Mouse (Mus musculus) testis, adult 2 months (tissue): ENCODE data around the gene Timp2. TPM values are rescaled to one million over a fixed set of nuclear protein-coding genes. Genes with fewer than 3 reads are reported as not detected.

ENCODE experiments used
- H3K27ac ChIP-seq: fragments of 200-500 bp; 2 replicates; pipeline ENCODE4 v1.5.1; 2012; ENCODE audit warnings: low read depth, low read length; ENCODE audit not compliant: control insufficient read depth, insufficient read depth
- H3K27me3 ChIP-seq: fragments of 200-500 bp; 2 replicates; pipeline ENCODE4 v1.6.1; 2012; ENCODE audit warnings: mild to moderate bottlenecking, low read length, moderate library complexity; ENCODE audit not compliant: control insufficient read depth, insufficient read depth
- H3K36me3 ChIP-seq: fragments of 200-500 bp; 2 replicates; pipeline ENCODE4 v1.6.1; 2012; ENCODE audit warnings: mild to moderate bottlenecking, low read length; ENCODE audit not compliant: control insufficient read depth, insufficient read depth
- H3K4me1 ChIP-seq: fragments of 200-500 bp; 2 replicates; pipeline ENCODE4 v1.6.1; 2012; ENCODE audit warnings: low read length; ENCODE audit not compliant: control insufficient read depth, insufficient read depth
- H3K4me3 ChIP-seq: fragments of 200-500 bp; 2 replicates; pipeline ENCODE4 v1.5.1; 2012; ENCODE audit warnings: low read depth, mild to moderate bottlenecking, low read length, moderate library complexity, mixed read lengths; ENCODE audit not compliant: control insufficient read depth
- CTCF ChIP-seq: fragments of 200-500 bp; IDR thresholded peaks from 2 replicates; pipeline ENCODE4 v1.5.1; 2012; ENCODE audit warnings: low read depth, mild to moderate bottlenecking, inconsistent platforms, low read length, moderate library complexity; ENCODE audit not compliant: control insufficient read depth, insufficient read depth, insufficient replicate concordance
- POLR2A ChIP-seq: fragments of 200-500 bp; IDR thresholded peaks from 2 replicates; pipeline ENCODE4 v1.6.1; 2012; ENCODE audit warnings: low read depth, mild to moderate bottlenecking, inconsistent platforms, low read length, moderate library complexity; ENCODE audit not compliant: control insufficient read depth
- polyA plus RNA-seq: library from polyadenylated mRNA; depleted of rRNA; stranded (reverse); fragments of >200 nt; gene quantifications from 2 replicates; pipeline ENCODE4 v1.2.3, GENCODE M21; 2012

Timp2 gene
- polyA plus RNA-seq, 1 experiment = 94.1 TPM

GRCm38 (mm10) chr11:118375881-118376280 lies 20.3 kb upstream of the Timp2 start:
- H3K27me3 ChIP-seq = no peaks in the 10 kb centered on the region
- TF ChIP-seq CTCF (no peak), POLR2A (no peak)
- H3K36me3 ChIP-seq = no peaks in the 10 kb centered on the region
- H3K27ac ChIP-seq = no peak overlapping the region
- H3K4me3 ChIP-seq = no peak overlapping the region
- H3K4me1 ChIP-seq = peaks cover 4% of the 10 kb centered on the region

- no peak overlapping the region for H3K4me3 ChIP-seq
- no peak for TF ChIP-seq POLR2A
- TF ChIP-seq CTCF = no peak
- peaks cover 4% of the 10 kb centered on the region for H3K4me1 ChIP-seq
- H3K27me3 ChIP-seq = no peaks in the 10 kb centered on the region
- H3K27ac ChIP-seq = no peak overlapping the region
- H3K36me3 ChIP-seq = no peaks in the 10 kb centered on the region
These were observed 19.9 kb upstream of the Timp2 start for GRCm38 (mm10) chr11:118375461-118375860.

- Histone ChIP-seq H3K27ac (no peak overlapping the region), H3K4me1 (peaks cover 4% of the 10 kb centered on the region), H3K4me3 (no peak overlapping the region), H3K27me3 (no peaks in the 10 kb centered on the region), H3K36me3 (no peaks in the 10 kb centered on the region)
- TF ChIP-seq CTCF = no peak
These were observed 19.5 kb upstream of the Timp2 start for GRCm38 (mm10) chr11:118375006-118375405.

GRCm38 (mm10) chr11:118374506-118374905 lies 19.0 kb upstream of the Timp2 start:
- no peak for TF ChIP-seq POLR2A
- no peak for TF ChIP-seq CTCF
- Histone ChIP-seq H3K27me3 (no peaks in the 10 kb centered on the region), H3K27ac (no peak overlapping the region), H3K4me1 (peaks cover 4% of the 10 kb centered on the region), H3K4me3 (no peak overlapping the region), H3K36me3 (no peaks in the 10 kb centered on the region)

GRCm38 (mm10) chr11:118372641-118373040 lies 17.1 kb upstream of the Timp2 start:
- Histone ChIP-seq H3K4me3 (no peak overlapping the region), H3K27ac (no peak overlapping the region), H3K36me3 (no peaks in the 10 kb centered on the region), H3K27me3 (no peaks in the 10 kb centered on the region), H3K4me1 (peaks cover 4% of the 10 kb centered on the region)
- TF ChIP-seq CTCF (no peak), POLR2A (no peak)

GRCm38 (mm10) chr11:118371876-118372275 lies 16.3 kb upstream of the Timp2 start:
- no peak overlapping the region for H3K27ac ChIP-seq

GRCm38 (mm10) chr11:118369657-118370056 lies 14.1 kb upstream of the Timp2 start:
- H3K27me3 ChIP-seq = no peaks in the 10 kb centered on the region
- H3K36me3 ChIP-seq = no peaks in the 10 kb centered on the region
- no peak overlapping the region for H3K27ac ChIP-seq
- H3K4me3 ChIP-seq = no peak overlapping the region
- H3K4me1 ChIP-seq = no peaks in the 10 kb centered on the region
- TF ChIP-seq CTCF = no peak
- no peak for TF ChIP-seq POLR2A

More at GRCm38 (mm10) chr11:118371876-118372275, 16.3 kb upstream of the Timp2 start:
- Histone ChIP-seq H3K4me3 (no peak overlapping the region), H3K4me1 (peaks cover 4% of the 10 kb centered on the region), H3K27me3 (no peaks in the 10 kb centered on the region), H3K36me3 (no peaks in the 10 kb centered on the region)
- TF ChIP-seq POLR2A (no peak), CTCF (no peak)

- no peaks in the 10 kb centered on the region for H3K36me3 ChIP-seq
- no peaks in the 10 kb centered on the region for H3K27me3 ChIP-seq
- no peak overlapping the region for H3K27ac ChIP-seq
- no peak for TF ChIP-seq POLR2A
- no peak for TF ChIP-seq CTCF
- H3K4me1 ChIP-seq = no peaks in the 10 kb centered on the region
- no peak overlapping the region for H3K4me3 ChIP-seq
These were observed 13.7 kb upstream of the Timp2 start for GRCm38 (mm10) chr11:118369251-118369650.
